Mouse (Mus musculus): ENCODE data around the gene Gm8439.

DNA sequence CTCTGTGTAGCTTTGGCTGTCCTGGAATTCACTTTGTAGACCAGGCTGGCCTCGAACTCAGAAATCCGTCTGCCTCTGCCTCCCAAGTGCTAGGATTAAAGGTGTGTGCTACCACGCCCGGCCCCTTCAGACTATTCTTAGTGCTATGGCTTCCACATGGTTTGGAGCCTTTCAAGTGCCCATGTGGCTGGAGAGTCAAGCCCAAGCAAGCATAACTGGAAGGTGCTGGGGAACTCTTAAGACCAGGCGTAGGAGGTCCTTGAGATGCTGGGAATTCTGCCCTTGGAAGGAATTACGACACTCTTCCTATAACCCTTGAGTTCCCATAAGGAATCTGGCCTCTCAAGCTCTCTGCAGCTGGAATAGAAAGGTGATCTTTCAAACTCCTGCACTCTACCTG, 32.0 kb upstream of the Gm8439 start:
- TF ChIP-seq POLR2A (IDR thresholded peaks at IDR 0.05; ENCODE audit: control insufficient read depth, low read depth, low read length) (no peak), CTCF (IDR thresholded peaks at IDR 0.05; ENCODE audit: control insufficient read depth, insufficient read depth, insufficient replicate concordance, low read depth, low read length) (no peak)
